Mouse (Mus musculus) E14TG2a.4 (cell line): Measurements from ENCODE around the gene Slc9a2.
"Not testable (repeated sequence)": the region's sequence is repeated elsewhere in the genome, so short reads cannot be mapped to it uniquely, and the experiment has no call there.

Experiments used
- H3K27me3 ChIP-seq: 2 replicates; pipeline ENCODE4 v1.6.1; 2014; ENCODE audit warnings: low read length, control low read depth; ENCODE audit not compliant: insufficient read depth
- H3K36me3 ChIP-seq: 2 replicates; pipeline ENCODE4 v1.6.1; 2014; ENCODE audit warnings: low read length, control low read depth; ENCODE audit not compliant: insufficient read depth
- H3K4me1 ChIP-seq: replicated peaks from 2 replicates; pipeline ENCODE4 v1.6.1; 2014; ENCODE audit warnings: low read depth, low read length, control low read depth
- H3K4me3 ChIP-seq: replicated peaks from 2 replicates; pipeline ENCODE4 v1.5.1; 2014; ENCODE audit warnings: mild to moderate bottlenecking, low read length
- H3K9me3 ChIP-seq: 2 replicates; pipeline ENCODE4 v1.6.1; 2014; ENCODE audit warnings: low read length, control low read depth
- CTCF ChIP-seq: conservative IDR thresholded peaks from 2 replicates; pipeline ENCODE4 v1.5.1; 2014; ENCODE audit warnings: low read length
- NANOG ChIP-seq: IDR thresholded peaks from 2 replicates; pipeline ENCODE4 v1.6.1; 2014; ENCODE audit warnings: borderline replicate concordance, low read length, mixed read lengths
- POU5F1 ChIP-seq: IDR thresholded peaks from 2 replicates; pipeline ENCODE4 v1.6.1; 2014; ENCODE audit warnings: low read length, borderline replicate concordance

Gene Slc9a2

GRCm38 (mm10) chr1:40659496-40659895 is 20.9 kb upstream of the Slc9a2 start:
- H3K4me1 ChIP-seq: no peaks in the 10 kb centered on the region
- H3K4me3 ChIP-seq: no peak overlapping the region
- TF ChIP-seq CTCF (no peak), POU5F1 (no peak), NANOG (no peak)
- no peaks in the 10 kb centered on the region for H3K27me3 ChIP-seq
- H3K36me3 ChIP-seq: no peaks in the 10 kb centered on the region
- H3K9me3 ChIP-seq: no peaks in the 10 kb centered on the region

- Histone ChIP-seq H3K9me3 (no peaks in the 10 kb centered on the region), H3K36me3 (no peaks in the 10 kb centered on the region), H3K4me1 (peaks cover 11% of the 10 kb centered on the region), H3K27me3 (no peaks in the 10 kb centered on the region), H3K4me3 (no peak overlapping the region)
- TF ChIP-seq NANOG: no peak
- TF ChIP-seq POU5F1: no peak
These were observed 19.5 kb upstream of the Slc9a2 start for GRCm38 (mm10) chr1:40660838-40661237.

GRCm38 (mm10) chr1:40665401-40666370 is 14.7 kb upstream of the Slc9a2 start:
- Histone ChIP-seq H3K27me3 (0 out of 2 replicates have a peak, but pooled peaks cover 3% of the 10 kb centered on the region), H3K4me1 (peaks cover 17% of the 10 kb centered on the region), H3K4me3 (no peak overlapping the region), H3K36me3 (no peaks in the 10 kb centered on the region), H3K9me3 (peaks cover 10% of the 10 kb centered on the region; the same call in 1 of the 2 replicates)
- TF ChIP-seq NANOG (no peak), CTCF (no peak), POU5F1 (no peak)

DNA sequence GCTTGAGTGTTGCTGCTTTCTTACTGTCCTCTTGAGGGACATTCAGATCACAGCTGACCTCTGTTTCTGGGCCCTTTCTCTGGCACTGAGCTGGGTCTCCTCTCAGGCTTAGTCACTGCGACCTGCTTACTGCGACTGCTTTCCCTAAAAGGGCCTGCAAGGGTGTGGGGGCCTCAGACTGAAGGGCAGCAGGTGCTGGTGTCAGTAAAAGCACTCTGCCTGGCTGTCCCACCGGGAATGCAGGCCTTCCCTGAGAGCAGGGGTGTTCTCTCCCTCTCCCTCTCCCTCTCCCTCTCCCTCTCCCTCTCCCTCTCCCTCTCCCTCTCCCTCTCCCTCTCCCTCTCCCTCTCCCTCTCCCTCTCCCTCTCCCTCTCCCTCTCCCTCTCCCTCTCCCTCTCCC is 12.9 kb upstream of the Slc9a2 start:
- not testable (repeated sequence) for H3K27me3 ChIP-seq, H3K4me3 ChIP-seq, H3K36me3 ChIP-seq
- Histone ChIP-seq H3K9me3 (peaks cover 16% of the 10 kb centered on the region; the same call in 1 of the 2 replicates), H3K4me1 (peaks cover 17% of the 10 kb centered on the region)

- Histone ChIP-seq H3K4me1 (peaks cover 14% of the 10 kb centered on the region), H3K4me3 (no peak overlapping the region), H3K36me3 (no peaks in the 10 kb centered on the region), H3K9me3 (peaks cover 16% of the 10 kb centered on the region; the same call in 1 of the 2 replicates), H3K27me3 (peaks cover 11% of the 10 kb centered on the region; the same call in 1 of the 2 replicates)
- TF ChIP-seq POU5F1 (no peak), CTCF (no peak), NANOG (no peak)
These were observed 10.3 kb upstream of the Slc9a2 start for GRCm38 (mm10) chr1:40670025-40670424.

- peaks cover 16% of the 10 kb centered on the region; the same call in 1 of the 2 replicates for H3K9me3 ChIP-seq
- H3K36me3 ChIP-seq: no peaks in the 10 kb centered on the region
- TF ChIP-seq NANOG (no peak), CTCF (no peak), POU5F1 (no peak)
- peaks cover 17% of the 10 kb centered on the region for H3K27me3 ChIP-seq
- H3K4me1 ChIP-seq: no peaks in the 10 kb centered on the region
- H3K4me3 ChIP-seq: no peak overlapping the region
These were observed 8.9 kb upstream of the Slc9a2 start for GRCm38 (mm10) chr1:40671490-40671889.

GRCm38 (mm10) chr1:40677306-40677705 is 3.1 kb upstream of the Slc9a2 start:
- Histone ChIP-seq H3K4me1 (peaks cover 22% of the 10 kb centered on the region), H3K4me3 (no peak overlapping the region), H3K36me3 (no peaks in the 10 kb centered on the region), H3K9me3 (no peaks in the 10 kb centered on the region), H3K27me3 (peaks cover 68% of the 10 kb centered on the region)
- TF ChIP-seq NANOG (no peak), CTCF (no peak), POU5F1 (no peak)

DNA sequence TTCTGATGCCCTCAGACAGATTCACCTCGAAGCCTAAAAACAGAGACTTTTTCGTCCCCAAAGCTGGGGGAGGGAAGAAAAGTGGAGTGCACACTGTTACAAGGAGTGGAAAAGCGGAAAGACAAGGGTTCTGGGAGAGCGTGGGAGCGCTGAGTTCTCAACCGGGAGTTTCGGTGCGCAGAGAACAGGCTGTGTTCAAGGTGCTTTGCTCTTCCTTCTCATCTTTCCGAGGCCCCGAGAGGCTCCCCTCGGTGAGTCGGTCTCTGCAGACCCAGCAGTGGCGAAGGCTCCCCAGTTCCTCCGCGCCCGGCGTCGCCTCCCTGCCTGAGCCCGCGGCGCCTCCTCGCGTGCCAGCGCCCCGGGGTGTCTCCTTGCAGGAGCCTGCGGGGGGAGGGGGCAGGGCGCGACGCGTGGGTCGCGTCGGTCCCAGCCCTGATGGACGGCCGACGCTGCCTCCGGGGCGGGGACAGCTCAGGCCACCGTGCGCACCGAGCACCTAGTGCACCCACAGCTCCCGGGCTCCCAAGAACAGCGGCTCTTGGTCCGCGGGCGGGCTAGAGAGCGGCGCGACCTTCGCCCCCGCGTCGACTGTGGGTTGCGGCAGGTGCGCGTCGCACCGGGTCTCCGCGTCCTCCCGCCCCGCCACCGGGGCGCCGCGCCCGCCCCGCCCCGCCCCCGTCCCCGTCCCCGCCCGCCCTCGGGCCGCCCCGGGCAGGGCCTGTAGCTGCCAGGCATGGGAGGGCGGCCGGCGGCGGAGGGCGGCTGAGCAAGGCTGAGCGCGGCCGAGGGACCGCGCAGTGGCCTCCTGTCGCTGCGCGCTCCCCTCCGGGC is 709 bp downstream of the Slc9a2 start:
- Histone ChIP-seq H3K36me3 (no peaks in the 10 kb centered on the region), H3K9me3 (no peaks in the 10 kb centered on the region), H3K27me3 (peaks cover 88% of the 10 kb centered on the region), H3K4me1 (peaks cover 22% of the 10 kb centered on the region), H3K4me3 (peak overlapping the region; percentile 80)
- TF ChIP-seq NANOG (no peak), CTCF (no peak), POU5F1 (no peak)
